Mouse (Mus musculus) brown adipose tissue, adult 24 weeks (tissue): ENCODE data around the gene Kcnc1. TPM values are rescaled to one million over a fixed set of nuclear protein-coding genes. Genes with fewer than 3 reads are reported as not detected.

Source experiments
- H3K27ac ChIP-seq: fragments of 200-500 bp; replicated peaks from 2 replicates; pipeline ENCODE4 v1.5.1; 2012; ENCODE audit warnings: low read depth, mild to moderate bottlenecking, low read length
- H3K4me1 ChIP-seq: fragments of 200-500 bp; 2 replicates; pipeline ENCODE4 v1.6.1; 2012; ENCODE audit warnings: low read length, mixed read lengths; ENCODE audit not compliant: control insufficient read depth, insufficient read depth, insufficient read length
- H3K4me3 ChIP-seq: fragments of 200-500 bp; 2 replicates; pipeline ENCODE4 v1.5.1; 2012; ENCODE audit warnings: low read depth, mild to moderate bottlenecking, low read length, moderate library complexity; ENCODE audit not compliant: insufficient read depth
- polyA plus RNA-seq: library from polyadenylated mRNA; stranded (reverse); fragments of >200 nt; gene quantifications from 2 replicates; pipeline ENCODE4 v1.2.4, GENCODE M21; 2012; ENCODE audit not compliant: missing spikeins, insufficient read depth, insufficient read length

The Kcnc1 gene
- polyA plus RNA-seq, 1 experiment = 0.36 TPM

DNA sequence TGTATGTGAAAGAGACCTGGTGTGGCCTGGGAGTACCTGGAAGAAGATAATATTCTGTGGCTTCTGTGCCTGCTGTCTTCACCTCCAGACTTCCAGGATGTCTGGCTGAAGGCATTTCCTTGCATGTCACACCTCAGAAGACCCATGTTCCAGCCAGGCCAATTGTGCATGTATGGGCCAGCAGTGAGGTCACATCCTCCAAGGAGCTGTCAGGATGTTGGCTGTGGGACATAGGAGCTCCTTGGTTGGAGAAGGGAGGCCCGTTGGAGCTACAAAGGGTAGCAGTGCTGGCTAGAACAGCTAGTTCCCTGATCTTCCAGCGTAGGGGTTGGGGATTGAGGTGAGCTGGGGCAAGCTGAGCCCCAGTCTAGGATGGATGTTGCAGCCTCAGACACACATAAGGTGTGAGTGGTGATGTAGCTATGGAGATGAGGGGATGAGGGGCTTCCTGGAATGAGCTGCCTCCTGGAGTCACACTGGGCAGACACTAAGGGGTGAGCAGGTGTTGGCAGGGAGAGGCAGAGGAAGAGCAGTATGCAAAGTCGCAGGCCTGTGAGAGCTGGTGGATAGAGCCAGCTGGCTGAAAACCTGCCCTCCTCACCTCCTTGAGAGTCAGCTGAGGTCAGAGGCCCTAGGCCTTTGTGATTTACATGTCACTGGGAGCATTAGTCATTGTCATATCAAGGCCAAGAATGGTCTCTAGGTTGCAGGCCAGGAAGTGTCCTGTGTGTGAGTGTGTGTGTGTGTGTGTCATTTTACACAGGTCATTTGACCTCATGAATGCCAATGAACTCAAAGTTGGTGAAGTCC lies 5.3 kb downstream of the Kcnc1 start:
- no peaks in the 10 kb centered on the region for H3K4me1 ChIP-seq
- no peak overlapping the region for H3K4me3 ChIP-seq
- H3K27ac ChIP-seq = no peak overlapping the region

DNA sequence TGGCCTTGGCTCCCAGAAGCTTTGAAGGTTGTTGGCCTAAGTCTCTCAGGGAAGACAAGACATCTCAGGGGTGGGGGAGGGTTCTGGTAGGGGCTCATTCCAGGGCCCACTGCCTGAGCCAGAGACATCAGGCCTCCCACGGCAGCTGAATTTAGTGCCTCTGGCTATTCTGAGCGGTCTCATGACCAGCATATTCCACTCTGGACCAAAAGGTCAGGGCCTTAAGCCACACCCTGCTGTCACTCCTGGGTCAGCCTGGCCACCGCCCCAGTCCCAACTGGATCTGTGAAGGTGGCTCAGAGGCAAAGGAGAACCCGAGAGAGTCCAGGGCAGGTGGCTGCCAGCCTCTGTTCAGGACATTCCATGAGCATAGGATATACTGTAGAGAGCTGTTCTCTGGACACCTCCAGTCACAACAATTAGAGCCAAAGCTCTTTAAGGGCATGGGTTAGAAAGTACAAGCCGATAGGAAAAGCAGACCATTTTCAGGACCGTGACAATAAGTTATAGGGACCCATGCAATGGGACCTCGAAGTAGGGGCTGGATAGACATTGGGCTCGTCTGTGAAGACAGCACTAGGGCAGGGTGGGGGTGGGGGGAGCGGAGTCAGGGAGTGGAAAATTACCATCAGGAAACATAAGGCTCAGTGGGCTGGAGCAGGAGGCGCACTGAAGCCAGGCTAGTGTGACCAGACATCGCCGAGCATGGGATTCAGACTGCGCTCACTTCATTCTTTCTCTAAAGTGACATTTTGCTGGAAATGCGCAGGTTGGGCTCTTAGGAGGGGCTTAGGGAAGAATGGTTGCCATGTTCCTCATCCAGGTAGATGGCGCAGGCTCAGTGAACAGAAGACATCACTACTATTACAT lies 7.6 kb downstream of the Kcnc1 start:
- Histone ChIP-seq H3K4me3 (no peak overlapping the region), H3K4me1 (no peaks in the 10 kb centered on the region), H3K27ac (no peak overlapping the region)

DNA sequence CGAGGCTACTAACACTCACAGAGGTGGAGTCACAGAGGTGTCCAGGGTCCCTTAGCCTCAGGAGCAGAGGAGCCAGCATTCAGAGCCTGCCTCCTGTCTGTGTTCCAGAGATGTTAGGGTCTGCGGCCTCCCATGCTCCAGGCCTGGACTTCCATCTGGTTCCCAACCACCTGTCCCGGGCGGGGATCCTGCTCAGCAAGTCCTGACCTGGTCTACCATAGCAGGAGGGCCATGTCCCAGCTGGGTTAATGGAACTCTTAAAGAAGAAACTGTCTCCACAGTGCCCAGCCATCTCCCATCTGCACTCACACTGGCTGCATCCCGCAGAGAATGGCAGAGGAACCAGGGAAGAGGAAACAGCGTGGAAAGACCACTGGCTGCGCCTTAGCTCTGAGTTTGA lies 8.5 kb downstream of the Kcnc1 start:
- Histone ChIP-seq H3K27ac (no peak overlapping the region), H3K4me3 (no peak overlapping the region), H3K4me1 (no peaks in the 10 kb centered on the region)

DNA sequence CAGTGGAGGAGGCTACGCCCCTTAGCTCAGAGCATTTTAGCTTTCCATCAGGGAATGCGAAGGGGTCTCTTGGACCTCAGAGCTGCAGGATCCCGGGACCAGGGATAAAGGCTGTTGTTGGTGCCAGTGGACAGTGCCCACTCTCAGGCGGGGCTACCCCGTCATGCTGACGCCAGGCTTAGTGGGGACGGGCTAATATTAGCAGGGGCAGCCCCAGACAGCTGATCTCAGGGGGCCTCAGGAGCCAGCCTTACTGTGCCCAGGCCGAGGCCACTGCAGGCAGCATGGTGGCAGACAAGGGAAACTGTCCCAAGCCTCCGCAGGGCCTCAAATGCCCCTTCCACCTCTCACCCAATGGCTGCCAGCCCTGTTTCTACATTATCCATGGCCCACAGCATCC lies 12.3 kb downstream of the Kcnc1 start:
- no peaks in the 10 kb centered on the region for H3K4me1 ChIP-seq
- no peak overlapping the region for H3K4me3 ChIP-seq

DNA sequence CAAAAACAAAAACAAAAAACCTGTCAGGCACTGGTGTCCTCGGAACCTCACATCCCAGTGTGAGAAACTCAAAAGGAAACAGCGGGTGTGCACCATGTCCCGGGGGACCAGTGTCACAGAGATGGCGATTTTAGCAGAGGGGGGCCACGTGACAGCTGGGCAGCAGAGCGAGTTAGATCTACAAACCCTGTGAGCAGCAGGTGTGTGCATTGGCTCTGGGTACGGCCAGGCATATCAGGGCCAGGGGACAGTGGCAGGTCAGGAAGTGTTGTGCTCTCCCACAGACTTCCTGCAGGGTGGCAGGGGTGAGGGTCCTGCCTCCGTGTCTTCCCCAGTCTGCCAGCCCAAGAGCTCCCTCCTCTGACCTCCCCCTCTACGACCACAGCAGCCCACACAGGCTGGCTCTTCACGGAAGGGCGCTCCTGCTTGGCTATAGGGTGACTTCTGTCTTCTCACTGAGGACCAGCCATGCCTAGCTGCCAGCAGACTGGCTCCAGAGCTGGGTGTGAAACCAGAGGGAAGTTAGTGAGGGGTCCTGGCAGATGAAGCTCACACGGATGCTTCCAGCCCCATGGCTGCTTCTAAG lies 13.0 kb downstream of the Kcnc1 start:
- H3K27ac ChIP-seq = no peak overlapping the region
- no peaks in the 10 kb centered on the region for H3K4me1 ChIP-seq
- no peak overlapping the region for H3K4me3 ChIP-seq

More for the DNA sequence above, 12.3 kb downstream of the Kcnc1 start:
- no peak overlapping the region for H3K27ac ChIP-seq

DNA sequence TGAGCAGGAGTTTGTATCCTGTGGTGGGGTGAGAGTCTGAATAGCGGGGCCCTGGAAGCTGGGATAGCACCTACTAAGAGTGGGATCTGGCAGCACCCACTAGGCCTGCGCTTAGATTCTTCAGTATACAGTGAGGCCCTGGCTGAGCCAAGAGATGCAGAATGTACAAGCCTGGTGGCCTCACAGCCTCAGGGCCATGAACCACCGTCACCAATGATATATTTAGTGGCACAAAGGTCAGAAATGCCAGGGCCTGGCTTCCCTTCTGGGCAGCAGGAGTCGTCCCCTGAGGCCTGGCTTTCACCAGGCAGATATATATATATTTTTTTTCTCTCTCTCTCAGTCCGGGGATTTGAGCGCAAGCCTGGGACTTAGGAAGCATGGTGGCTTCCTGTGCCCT lies 14.4 kb downstream of the Kcnc1 start:
- Histone ChIP-seq H3K4me1 (no peaks in the 10 kb centered on the region), H3K27ac (no peak overlapping the region), H3K4me3 (no peak overlapping the region)

DNA sequence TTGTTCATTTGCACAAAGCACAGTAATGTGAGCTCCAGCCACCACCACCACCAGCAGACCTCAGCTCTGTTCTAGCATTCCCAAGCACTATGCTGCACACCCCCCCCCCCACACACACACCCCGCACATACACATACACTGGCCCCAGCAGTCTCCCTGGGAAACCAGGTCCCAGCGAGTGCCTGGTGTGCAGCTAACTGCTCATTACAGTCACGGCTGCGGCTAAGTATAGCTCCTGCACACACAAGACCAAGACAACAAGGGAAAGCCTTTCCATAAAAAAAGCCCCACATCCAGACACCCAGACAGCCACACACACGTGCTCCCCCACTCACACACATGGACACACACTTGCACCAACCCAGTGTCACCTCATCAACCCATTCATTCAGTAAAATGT lies 16.5 kb downstream of the Kcnc1 start:
- Histone ChIP-seq H3K27ac (no peak overlapping the region), H3K4me1 (no peaks in the 10 kb centered on the region)

DNA sequence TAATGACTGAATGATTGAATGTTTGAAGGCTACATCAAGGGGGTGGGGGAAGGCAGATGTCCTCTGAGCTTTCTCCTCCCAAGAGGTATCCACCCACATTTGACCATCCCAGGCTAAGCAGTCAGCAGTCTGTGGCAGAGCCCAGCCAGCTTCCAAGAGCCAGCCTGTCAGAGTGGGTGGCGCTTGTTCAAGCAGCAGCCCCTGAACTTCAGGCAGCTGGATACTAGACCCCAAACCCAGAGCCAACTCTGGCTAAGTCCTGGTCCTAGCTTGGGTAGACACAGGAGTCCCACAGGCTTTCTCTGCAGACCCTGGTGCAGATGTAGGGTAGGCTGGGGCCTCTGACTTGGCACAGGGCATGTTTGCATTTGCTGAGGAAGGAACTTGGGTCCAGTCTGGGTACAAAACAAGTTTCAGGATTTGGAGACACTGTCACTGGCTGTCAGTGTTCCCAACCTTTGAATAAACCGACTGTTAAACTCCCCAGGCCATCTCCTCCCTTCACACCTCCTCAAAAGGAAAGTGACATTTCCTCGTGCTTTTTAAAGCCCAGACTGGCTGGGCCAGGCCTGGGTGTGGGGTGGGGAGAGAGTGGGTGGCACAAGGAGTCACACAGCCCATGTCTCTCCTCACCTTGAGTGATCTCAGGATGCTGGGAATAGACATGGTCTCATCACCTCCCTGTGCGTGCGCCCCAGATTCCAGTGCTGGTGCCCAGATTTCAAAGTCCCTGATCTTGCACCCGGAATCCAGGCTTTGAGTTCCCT lies 17.8 kb downstream of the Kcnc1 start:
- Histone ChIP-seq H3K4me3 (no peak overlapping the region), H3K4me1 (no peaks in the 10 kb centered on the region), H3K27ac (no peak overlapping the region)

More for the DNA sequence above, 16.5 kb downstream of the Kcnc1 start:
- H3K4me3 ChIP-seq = no peak overlapping the region

DNA sequence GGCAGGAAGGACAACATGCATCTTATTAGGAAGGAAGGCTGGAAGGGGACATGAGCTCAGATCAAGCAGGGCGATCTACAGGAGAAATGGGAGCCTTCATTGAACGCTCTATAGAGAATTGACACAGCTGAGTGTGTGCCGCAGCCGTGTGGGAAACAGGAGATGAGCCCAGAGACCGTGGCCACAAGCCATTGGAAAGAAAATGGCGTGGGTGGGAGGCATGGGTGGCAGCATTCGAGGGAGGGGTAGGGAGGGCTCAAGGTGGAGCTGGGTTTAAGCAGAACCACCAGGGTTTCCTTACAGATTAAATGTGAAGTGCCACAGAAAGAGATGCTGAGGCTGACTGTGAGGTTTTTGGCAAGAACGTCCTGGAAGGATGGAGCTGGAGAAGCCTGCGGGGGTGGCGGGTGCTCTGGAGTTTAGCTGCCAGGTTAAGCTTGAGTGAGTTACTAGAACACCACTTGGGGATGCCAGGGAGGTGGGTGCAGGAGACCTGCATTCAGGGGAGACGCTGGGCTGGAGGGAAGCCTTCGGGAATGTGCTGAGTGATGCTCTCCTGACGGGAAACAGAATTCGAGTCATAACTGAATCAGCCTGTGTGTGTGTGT lies 19.6 kb downstream of the Kcnc1 start:
- no peak overlapping the region for H3K4me3 ChIP-seq
- no peaks in the 10 kb centered on the region for H3K4me1 ChIP-seq
- no peak overlapping the region for H3K27ac ChIP-seq

DNA sequence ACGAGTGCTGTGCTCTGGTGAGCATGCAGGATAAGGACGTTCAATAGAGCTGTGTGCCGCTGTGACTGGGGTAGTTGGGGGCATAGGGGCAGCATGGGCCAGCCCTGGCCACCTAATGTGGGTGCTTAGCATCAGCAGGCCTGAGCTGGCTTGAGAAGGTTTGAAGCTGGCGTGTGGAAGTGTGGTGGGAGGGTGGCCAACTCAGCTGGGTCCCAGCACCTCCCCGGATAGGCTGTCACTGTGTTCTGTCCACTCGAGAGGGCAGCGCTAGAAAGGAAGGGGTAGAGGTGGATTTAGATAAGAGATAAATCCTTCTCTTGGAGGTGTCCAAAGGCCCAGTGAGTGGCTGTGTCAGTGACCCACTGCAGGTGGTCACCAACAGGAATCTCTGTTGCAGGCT lies 21.2 kb downstream of the Kcnc1 start:
- Histone ChIP-seq H3K27ac (no peak overlapping the region), H3K4me3 (no peak overlapping the region), H3K4me1 (no peaks in the 10 kb centered on the region)

DNA sequence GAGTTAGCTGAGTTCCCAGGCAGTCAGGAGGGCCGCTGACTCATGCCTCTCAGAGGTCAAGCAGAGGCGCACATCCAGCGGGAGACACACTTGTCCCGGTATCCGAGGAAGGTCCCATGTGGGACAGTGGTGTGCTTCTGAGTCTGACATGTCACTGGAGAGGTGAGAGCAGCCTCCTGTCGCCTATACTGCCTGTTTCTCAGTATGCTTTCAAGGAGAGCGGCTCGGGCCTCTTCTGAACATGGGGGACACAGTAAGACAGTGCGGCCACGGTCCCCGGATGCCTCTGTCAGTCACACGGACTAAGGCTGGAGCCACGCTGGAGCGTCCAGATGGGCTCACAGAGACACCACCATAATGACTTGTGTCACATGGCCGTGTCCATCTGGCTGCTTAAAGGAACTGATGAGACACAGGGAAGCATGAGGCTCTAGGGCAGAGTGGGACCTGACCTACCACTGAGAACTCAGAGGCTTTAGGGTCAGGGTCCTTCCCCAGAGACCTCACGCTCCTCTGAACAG lies 21.9 kb downstream of the Kcnc1 start:
- Histone ChIP-seq H3K4me1 (no peaks in the 10 kb centered on the region), H3K27ac (no peak overlapping the region), H3K4me3 (no peak overlapping the region)

DNA sequence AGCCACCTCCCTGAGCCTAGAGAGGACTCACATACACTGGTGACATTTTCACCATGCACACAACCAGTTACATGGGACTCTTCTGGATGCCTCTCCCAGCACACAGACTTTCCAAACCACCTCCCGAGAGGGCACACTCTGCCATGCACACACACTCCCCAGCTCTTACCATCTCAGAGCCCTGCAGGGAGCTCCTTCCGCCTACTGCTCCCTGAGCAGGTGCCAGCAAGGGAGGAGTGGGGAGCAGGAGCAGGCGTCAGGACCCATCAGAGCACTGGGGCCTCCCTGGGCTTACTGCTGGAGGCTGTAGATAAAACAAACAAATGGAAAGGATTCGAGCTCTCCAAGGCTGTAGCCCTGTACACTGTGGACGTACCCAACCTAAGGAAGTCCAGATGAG lies 25.2 kb downstream of the Kcnc1 start:
- H3K4me3 ChIP-seq = no peak overlapping the region
- no peak overlapping the region for H3K27ac ChIP-seq
- H3K4me1 ChIP-seq = no peaks in the 10 kb centered on the region

DNA sequence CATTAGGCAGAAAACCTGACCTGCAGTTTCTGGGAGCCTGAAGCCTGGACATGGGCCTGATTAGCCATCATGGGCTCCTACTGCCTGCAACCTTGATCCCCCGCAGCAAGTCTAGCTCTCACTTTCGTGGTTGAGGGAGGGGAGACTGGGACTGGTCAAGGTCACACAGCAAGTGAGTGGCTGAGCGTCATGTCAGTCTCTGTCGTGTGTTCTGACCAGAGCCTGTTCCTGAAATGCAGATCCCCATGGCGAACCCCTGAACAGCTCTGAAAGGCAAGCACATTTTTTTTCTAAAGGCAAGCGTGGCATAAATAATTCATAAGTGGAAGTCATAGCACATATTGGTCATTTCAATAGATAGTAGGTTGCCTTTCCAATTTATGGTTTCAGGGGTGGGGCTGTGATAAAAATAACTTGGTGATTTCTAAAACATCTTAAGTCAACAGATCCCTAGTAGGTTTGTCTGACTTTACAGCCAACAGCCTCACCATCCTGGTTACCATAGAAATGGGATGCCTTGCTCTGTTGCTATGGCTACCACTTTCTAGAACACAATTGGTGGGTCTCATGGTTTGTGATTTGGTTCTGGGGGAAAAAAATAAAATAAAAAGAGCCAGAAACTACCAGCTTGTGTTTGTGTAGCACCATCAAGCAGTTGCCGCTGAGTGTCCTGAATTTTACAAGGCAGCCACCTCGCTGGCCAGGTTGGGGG lies 25.9 kb downstream of the Kcnc1 start:
- Histone ChIP-seq H3K4me1 (no peaks in the 10 kb centered on the region), H3K4me3 (no peak overlapping the region), H3K27ac (no peak overlapping the region)
